18 mouse cellular contexts compared by ENCODE assay signal in genomic region chr1:4687605-4688004, GRCm38 (mm10).
"Had no signal": no experiment of that assay in that cellular context is flagged by ENCODE, and none has a peak within 500 bp of the region (broad histone marks: within the 10 kb centered on the region; RNA-seq: fewer than 3 reads in every experiment).

No protein-coding gene starts in this region.

- H3K9me3 ChIP-seq: intestine, embryonic 15.5 days; limb, embryonic 12.5 days; liver, embryonic 12.5 days; liver, embryonic 15.5 days; lung, embryonic 15.5 days; midbrain, embryonic 12.5 days had no signal

- H3K27ac ChIP-seq: intestine, embryonic 15.5 days; left cerebral cortex, adult 2 months; limb, embryonic 12.5 days; liver, embryonic 12.5 days; liver, embryonic 15.5 days; lung, embryonic 15.5 days; midbrain, embryonic 12.5 days had no signal

- H3K27me3 ChIP-seq: intestine, embryonic 15.5 days; liver, embryonic 15.5 days; lung, embryonic 15.5 days; midbrain, embryonic 12.5 days had no signal

- H3K4me2 ChIP-seq: intestine, embryonic 15.5 days; limb, embryonic 12.5 days; liver, embryonic 12.5 days; liver, embryonic 15.5 days; lung, embryonic 15.5 days; midbrain, embryonic 12.5 days had no signal

- ATAC-seq: intestine, embryonic 15.5 days; liver, embryonic 12.5 days; midbrain, embryonic 16.5 days had no signal

- H3K9ac ChIP-seq: intestine, embryonic 15.5 days; limb, embryonic 12.5 days; liver, embryonic 12.5 days; liver, embryonic 15.5 days; lung, embryonic 15.5 days; midbrain, embryonic 12.5 days had no signal

- H3K4me1 ChIP-seq: intestine, embryonic 15.5 days; limb, embryonic 12.5 days; liver, embryonic 12.5 days; liver, embryonic 15.5 days; lung, embryonic 15.5 days; megakaryocyte, embryonic 14.5 days had no signal

- DNase-seq: kidney, adult 11 months; kidney, adult 9 months; kidney, postnatal 36 days; layer of hippocampus, postnatal 36 days; liver; lung, adult 18-20 months; lung, postnatal 10 days; lung, postnatal 36 days; thymus, postnatal 25 days had no signal

- H3K36me3 ChIP-seq: intestine, embryonic 15.5 days; limb, embryonic 12.5 days; liver, embryonic 12.5 days; liver, embryonic 15.5 days; lung, embryonic 15.5 days; midbrain, embryonic 12.5 days had no signal

- H3K4me3 ChIP-seq: intestine, embryonic 15.5 days; left cerebral cortex, adult 2 months; limb, embryonic 12.5 days; liver, embryonic 12.5 days; liver, embryonic 15.5 days; lung, embryonic 15.5 days; megakaryocyte, embryonic 14.5 days; midbrain, embryonic 12.5 days had no signal
